Mouse (Mus musculus): ENCODE measurements at regions not wholly inside any gene's neighbourhood (a gene's known extent, or its start where the extent isn't known, plus 50 kb on each side); places are given as distances from the start of the nearest gene placed in this dataset.

DNA sequence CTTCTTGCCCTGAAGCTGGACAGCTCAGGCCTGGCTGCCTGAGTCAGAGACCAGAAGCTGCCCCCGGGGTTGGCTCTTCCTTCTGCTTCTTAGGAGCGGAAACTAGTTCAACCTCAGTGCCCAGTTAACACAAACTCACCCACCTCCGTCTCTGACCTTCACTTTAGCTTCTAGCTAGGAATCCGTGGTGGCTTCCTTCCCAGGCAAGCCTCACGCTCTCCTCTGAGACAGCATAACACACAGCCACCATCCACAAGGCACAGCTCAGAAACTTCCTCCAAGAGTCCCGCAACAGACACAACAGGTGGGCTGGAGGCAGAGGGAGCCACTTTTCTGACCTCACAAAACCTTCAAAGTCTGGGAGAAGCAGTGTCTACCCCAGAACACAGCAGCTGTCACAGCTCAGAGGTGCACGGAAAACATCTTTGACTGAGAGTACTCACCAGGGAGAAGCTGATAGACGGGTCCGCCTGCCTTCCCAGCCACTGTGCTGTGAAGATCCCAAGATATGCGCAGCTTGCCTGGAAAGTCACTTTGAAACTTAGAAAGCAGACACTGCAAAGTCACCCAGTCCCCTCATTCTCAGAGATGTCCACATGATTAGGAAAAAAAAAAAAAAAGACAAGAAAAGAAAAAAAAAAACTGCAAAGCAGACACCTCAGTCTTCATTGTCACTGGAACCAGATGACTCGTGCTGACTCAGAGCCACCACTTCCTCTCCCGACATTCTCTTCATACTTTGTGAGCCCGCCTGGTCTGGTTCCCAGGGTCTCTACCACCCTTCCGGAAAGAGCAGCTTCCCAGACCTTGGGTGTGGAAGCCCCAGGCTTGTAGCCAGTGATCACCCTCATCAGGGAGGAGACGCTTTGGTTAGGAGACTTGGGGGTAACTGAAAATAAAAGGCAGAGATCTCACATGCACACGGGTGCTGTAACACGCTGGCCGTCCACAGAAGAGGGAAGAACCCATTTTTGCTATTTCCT lies 162.1 kb upstream of the Spdye4c start:
- TF ChIP-seq CTCF (IDR thresholded peaks at IDR 0.05; ENCODE audit: borderline replicate concordance, insufficient read depth, low read depth, low read length), result no peak
- TF ChIP-seq POLR2A (IDR thresholded peaks at IDR 0.05; ENCODE audit: borderline replicate concordance, insufficient read depth, low read length), result no peak

All from cerebellum, adult 2 months (tissue).